Mouse (Mus musculus) megakaryocyte, embryonic 14.5 days (primary cell): ENCODE results near the gene Nr2f1.

Experiments
- FLI1 ChIP-seq: IDR thresholded peaks from 2 replicates; pipeline ENCODE4 v1.6.1; 2012; ENCODE audit warnings: low read length, inconsistent platforms, mixed read lengths
- GATA1 ChIP-seq: IDR thresholded peaks from 3 replicates; pipeline ENCODE4 v1.6.1; 2012; ENCODE audit warnings: mixed read lengths, low read length, inconsistent platforms, borderline replicate concordance

GRCm38 (mm10) chr13:78207796-78208645 lies 8.5 kb upstream of the Nr2f1 start:
- TF ChIP-seq GATA1 (no peak), FLI1 (no peak)
